Mouse (Mus musculus): Measurements from ENCODE around the gene Fyb. TPM values are rescaled to one million over a fixed set of nuclear protein-coding genes. Genes with fewer than 3 reads are reported as not detected.

The Fyb gene
- total RNA-seq, 2 experiments from 2014 or later, result 29.8 to 102 TPM

GRCm38 (mm10) chr15:6642223-6642622 is 119.6 kb downstream of the Fyb start:
- ATAC-seq (replicated peaks; ENCODE audit: low FRiP score, poor library complexity, severe bottlenecking), result no peak

- ATAC-seq (replicated peaks; ENCODE audit: low FRiP score, poor library complexity, severe bottlenecking), result no peak
Observed at GRCm38 (mm10) chr15:6645498-6645897, 122.8 kb downstream of the Fyb start.

GRCm38 (mm10) chr15:6647066-6647465 is 124.4 kb downstream of the Fyb start:
- ATAC-seq (replicated peaks; ENCODE audit: low FRiP score, poor library complexity, severe bottlenecking), result no peak

- ATAC-seq (replicated peaks; ENCODE audit: low FRiP score, poor library complexity, severe bottlenecking), result no peak
Observed at GRCm38 (mm10) chr15:6648757-6649403, 126.2 kb downstream of the Fyb start.

GRCm38 (mm10) chr15:6653046-6653445 is 130.4 kb downstream of the Fyb start:
- ATAC-seq (replicated peaks; ENCODE audit: low FRiP score, poor library complexity, severe bottlenecking), result no peak

GRCm38 (mm10) chr15:6658081-6658480 is 135.4 kb downstream of the Fyb start:
- peak; percentile 65; the same call in 1 of the 2 replicates for ATAC-seq (replicated peaks; ENCODE audit: low FRiP score, poor library complexity, severe bottlenecking)

GRCm38 (mm10) chr15:6661951-6662350 is 139.3 kb downstream of the Fyb start:
- no peak for ATAC-seq (replicated peaks; ENCODE audit: low FRiP score, poor library complexity, severe bottlenecking)

GRCm38 (mm10) chr15:6663991-6664390 is 141.3 kb downstream of the Fyb start:
- ATAC-seq (replicated peaks; ENCODE audit: low FRiP score, poor library complexity, severe bottlenecking), result no peak

- no peak for ATAC-seq (replicated peaks; ENCODE audit: low FRiP score, poor library complexity, severe bottlenecking)
Observed at GRCm38 (mm10) chr15:6666072-6666471, 143.4 kb downstream of the Fyb start.

GRCm38 (mm10) chr15:6668793-6669437 is 146.3 kb downstream of the Fyb start:
- ATAC-seq (replicated peaks; ENCODE audit: low FRiP score, poor library complexity, severe bottlenecking), result no peak

- ATAC-seq (replicated peaks; ENCODE audit: low FRiP score, poor library complexity, severe bottlenecking), result no peak
Observed at GRCm38 (mm10) chr15:6678479-6678878, 155.8 kb downstream of the Fyb start.

- peak; percentile 77 for ATAC-seq (replicated peaks; ENCODE audit: low FRiP score, poor library complexity, severe bottlenecking)
Observed at GRCm38 (mm10) chr15:6702164-6702563, 179.5 kb downstream of the Fyb start.

- 0 out of 2 replicates have a peak, but pooled peaks have one; percentile 8 for ATAC-seq (replicated peaks; ENCODE audit: low FRiP score, poor library complexity, severe bottlenecking)
Observed at GRCm38 (mm10) chr15:6705351-6705901, 182.8 kb downstream of the Fyb start.

- ATAC-seq (replicated peaks; ENCODE audit: low FRiP score, poor library complexity, severe bottlenecking), result peak; percentile 78
Observed at GRCm38 (mm10) chr15:6707551-6707935, 184.9 kb downstream of the Fyb start.

- peak; percentile 67 for ATAC-seq (replicated peaks; ENCODE audit: low FRiP score, poor library complexity, severe bottlenecking)
Observed at GRCm38 (mm10) chr15:6707936-6708525, 185.4 kb downstream of the Fyb start, which contains the start of gene Rictor. Gene Rictor, plus strand, starts transcription at chr15:6708379.

GRCm38 (mm10) chr15:6708526-6709441 is 186.1 kb downstream of the Fyb start:
- peak; percentile 39 for ATAC-seq (replicated peaks; ENCODE audit: low FRiP score, poor library complexity, severe bottlenecking)

GRCm38 (mm10) chr15:6709618-6710017 is 187.0 kb downstream of the Fyb start:
- no peak for ATAC-seq (replicated peaks; ENCODE audit: low FRiP score, poor library complexity, severe bottlenecking)

GRCm38 (mm10) chr15:6710341-6710740 is 187.7 kb downstream of the Fyb start:
- ATAC-seq (replicated peaks; ENCODE audit: low FRiP score, poor library complexity, severe bottlenecking), result no peak

- ATAC-seq (replicated peaks; ENCODE audit: low FRiP score, poor library complexity, severe bottlenecking), result no peak
Observed at GRCm38 (mm10) chr15:6711226-6711625, 188.6 kb downstream of the Fyb start.
